Mouse (Mus musculus): ENCODE measurements around the gene Pif1.

Gene Pif1

GRCm38 (mm10) chr9:65586406-65587269 lies at the start of gene Pif1:
Gene Pif1, plus strand, starts transcription at chr9:65587160.
- DNase-seq: peak; percentile 80 to 84

GRCm38 (mm10) chr9:65537901-65538630 lies 48.9 kb upstream of the Pif1 start:
- DNase-seq: no peak

GRCm38 (mm10) chr9:65539697-65540096 lies 47.3 kb upstream of the Pif1 start:
- DNase-seq: no peak

DNA sequence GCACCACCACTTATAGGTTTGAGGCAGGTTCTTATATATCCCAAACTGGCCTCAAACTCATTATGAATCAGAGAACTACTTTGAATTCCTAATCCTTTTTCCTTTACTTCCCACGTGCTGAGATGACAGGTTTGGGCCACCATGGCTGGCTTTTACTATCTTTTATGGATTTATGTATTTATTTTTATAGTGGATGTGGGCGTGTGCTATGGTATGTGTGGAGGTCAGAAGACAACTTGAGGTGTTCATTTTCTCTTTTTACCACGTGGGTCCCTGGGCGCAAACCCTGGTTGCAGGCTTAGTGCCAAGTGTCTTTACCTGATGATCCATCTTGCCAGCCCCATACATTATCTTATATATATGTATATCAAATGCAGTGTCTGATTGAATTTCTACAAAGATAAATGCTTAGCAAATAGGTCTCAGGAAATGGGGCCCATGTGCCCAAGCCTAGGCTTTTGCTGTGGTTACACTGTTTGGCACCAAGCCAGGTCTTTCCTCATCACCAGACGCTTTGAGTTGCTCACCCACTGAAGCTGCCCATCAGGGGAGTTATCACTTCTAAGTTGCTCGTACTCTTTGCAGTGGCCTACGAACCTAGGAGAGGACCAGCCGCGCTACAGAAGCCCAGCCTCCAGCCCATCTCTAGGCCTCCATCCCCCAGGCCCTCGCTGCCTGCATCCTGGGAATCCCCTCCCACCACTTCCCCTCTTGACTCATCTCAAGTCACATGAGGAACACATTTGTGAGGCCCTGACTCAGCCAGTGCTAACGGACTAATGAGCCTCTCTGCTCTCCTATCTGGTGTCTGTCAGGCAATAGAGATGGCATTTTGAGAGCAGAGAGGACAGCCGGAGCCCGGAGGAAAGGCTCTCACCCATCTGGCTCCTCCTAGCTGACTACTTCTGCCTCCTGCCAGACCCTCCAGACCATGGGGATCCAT lies 45.6 kb upstream of the Pif1 start:
- DNase-seq: peak; percentile 84 to 90

DNA sequence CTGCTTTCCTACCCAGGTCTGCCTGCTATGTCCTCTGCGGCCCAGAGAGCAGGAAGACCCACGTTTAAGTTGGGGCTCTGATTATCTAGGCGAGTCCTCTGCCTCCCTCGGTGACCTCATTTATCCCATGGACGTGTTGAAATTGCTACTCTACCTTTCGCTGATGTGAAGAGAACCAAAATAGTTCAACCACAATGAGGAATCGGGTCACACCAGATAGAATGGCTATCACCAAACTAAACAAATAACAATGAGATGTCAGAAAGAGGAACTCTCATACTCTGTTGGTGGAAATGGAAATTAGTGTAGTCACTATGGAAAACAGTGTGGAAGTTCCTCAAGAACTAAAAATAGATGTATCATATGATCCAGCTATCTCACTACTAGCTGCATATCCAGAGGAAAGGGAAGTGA lies 44.8 kb upstream of the Pif1 start:
- DNase-seq: peak in 1 of 2 experiments; percentile 40

DNA sequence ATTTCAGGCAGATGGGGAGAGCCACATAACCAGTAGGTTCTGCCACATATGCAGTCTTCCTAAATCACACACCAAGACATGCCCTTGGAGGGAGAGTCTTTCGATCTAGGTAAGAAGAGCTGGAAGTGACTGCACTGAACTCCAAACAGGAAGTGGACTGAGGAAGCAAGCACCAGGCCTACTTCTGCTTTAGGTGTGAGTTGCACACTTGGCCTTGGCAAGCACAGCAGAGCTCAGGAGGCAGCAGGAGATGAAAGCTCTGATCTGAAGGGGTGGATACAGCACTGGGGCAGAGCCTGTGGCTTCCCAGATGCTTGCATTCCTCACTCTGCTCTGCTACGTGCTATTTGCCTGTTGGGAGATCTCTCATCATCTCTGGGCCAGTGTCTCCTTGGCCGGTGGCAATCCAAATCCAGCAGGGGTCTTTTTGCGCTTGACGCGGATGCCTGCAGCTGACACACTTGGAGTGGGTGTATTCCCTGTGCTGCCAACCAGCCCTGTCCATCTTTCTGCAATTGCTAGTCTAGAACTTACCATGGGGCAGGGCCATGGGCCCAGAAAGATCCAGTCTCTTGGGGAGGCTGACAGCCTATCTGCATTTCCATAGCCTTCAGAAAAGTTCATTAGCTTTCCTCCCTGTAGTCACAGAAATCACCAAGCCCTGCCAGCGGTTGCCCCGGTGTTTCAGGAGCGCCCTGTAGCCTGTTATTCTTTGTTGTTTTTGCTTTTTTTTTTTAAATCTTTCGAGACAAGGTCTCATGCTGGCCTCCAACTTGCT lies 41.1 kb upstream of the Pif1 start:
- peak; percentile 60 to 67 for DNase-seq

GRCm38 (mm10) chr9:65546413-65546695 lies 40.6 kb upstream of the Pif1 start:
- DNase-seq: no peak

DNA sequence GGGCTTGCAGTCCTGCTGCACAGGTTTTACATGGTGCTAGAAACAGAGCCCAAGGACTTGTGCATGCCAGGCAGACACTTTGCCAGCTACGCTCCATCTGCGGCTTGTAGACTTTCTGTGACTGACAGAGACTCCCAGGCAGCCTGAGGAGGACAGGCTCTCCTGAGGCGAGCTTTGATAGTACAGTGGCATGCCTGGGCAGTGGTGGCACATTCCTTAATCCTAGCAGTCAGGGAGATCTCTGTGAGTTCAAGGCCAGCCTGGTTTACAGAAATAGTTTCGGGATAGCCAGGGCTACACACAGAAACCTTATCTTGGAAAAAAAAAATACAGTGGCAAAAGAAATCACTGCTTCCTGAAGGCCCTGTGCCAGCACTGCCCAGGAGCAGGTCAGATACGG lies 39.8 kb upstream of the Pif1 start:
- no peak for DNase-seq

DNA sequence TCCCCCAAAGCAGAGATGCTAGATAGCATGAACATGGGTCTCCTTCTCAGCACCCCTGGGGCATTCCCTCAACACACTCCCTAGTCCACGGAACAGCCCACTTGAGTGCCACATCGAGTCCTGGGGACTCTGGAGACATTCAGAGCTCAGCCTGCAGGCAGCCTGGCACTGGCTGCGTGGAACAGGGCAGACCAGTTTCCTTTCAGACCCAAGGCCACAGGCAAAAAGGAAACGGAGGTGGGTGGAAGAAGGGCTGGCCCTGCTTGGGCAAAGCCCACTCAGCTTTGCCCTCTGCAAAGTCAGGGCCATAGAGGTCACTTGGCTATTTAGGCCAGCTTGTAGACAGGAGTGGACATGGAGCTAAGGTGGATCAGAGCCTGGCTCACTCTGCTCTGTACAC lies 39.1 kb upstream of the Pif1 start:
- DNase-seq: no peak

DNA sequence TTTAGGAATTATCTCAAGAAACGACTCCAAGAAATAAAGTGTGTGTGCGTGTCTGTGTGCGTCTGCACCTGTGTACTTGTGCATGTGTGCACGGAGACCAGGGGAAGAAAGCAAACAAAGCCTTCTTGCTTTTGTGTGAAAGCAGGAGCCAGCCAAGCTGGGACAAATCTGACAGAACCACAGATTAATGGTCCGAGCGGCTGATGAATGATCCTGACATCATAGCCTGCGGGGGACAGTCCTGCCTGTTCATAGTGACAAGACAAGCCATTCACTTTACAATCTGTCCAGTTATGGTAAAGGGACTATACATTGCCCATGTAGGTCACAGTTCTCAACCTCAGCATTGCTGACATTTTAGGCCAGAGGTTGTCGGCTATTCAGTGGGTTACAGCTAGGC lies 38.6 kb upstream of the Pif1 start:
- no peak for DNase-seq

DNA sequence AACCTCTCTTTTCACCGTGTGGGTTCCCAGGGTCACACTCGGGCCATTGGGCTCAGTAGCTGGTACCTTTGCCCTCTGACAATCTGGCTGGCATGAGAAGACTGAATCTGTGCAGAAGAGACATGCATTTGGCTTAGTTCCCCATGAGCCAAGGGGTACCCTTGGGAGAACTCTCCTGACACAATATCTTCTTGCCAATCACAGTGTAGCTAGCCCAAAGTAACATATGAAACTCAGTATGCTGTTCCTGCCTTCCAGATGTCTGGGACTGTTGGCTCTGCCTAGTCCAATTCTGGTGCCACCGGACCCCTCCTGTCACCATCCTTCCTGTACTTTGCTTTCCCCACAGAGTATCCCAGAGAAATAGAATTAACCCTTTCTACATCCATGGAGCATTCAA lies 37.8 kb upstream of the Pif1 start:
- DNase-seq: no peak

- no peak for DNase-seq
These were observed 37.3 kb upstream of the Pif1 start for GRCm38 (mm10) chr9:65549643-65550042.

DNA sequence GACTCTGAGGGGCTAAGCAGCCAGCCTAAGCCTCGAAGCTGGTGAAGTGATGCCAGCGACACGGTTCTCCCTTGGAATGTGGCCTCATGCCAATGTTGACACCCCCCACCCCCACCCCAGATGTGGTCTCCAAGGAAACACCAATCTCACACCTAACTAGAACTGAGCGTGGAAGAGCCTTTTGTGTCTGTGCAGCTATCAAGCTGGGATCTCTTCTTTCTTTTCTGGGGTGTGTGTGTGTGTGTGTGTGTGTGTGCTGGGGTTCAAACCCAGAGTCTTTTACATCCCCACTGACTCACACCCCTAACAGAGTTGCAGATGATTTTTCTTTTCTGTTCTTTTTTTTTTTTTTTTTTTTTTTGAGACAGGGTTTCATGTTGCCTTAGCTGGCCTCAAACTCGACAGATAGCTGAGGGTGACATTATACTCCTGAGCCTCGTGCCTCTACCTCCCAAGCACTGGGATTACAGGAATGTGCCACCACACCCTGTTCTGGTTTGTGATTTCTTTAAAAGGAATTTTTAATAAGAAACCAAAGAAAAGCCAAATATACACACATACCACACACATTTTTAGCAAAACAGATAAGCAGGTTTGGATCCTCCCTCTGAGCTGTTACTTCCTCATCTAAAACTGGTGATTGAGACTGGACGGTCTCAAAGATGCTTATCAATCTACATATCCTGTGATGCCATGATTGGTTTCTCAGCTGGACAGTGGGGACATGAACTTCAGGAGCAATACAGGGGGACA lies 36.7 kb upstream of the Pif1 start:
- peak in 1 of 2 experiments; percentile 30 for DNase-seq

GRCm38 (mm10) chr9:65551035-65551434 lies 35.9 kb upstream of the Pif1 start:
- DNase-seq: peak; percentile 79 to 84

DNA sequence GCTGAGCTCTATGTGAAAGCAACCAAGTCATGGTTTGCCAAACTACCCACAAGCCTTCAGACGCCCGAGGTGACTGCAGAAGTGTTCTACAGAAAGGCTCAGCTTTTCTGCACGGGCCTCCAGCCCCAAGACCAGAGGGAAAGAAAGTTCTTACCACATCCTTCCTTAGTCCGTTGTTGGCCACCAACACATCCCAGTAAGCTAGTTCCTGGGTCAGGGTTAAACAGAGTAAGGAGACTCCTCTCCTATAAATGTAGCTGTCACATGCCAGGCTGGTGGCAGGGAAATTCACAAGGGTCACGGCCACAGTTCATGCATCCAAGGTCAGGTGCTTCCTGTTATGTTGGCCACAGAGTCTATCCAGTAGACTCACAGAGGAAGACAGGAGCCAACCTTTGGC lies 34.8 kb upstream of the Pif1 start:
- peak; percentile 47 to 48 for DNase-seq

DNA sequence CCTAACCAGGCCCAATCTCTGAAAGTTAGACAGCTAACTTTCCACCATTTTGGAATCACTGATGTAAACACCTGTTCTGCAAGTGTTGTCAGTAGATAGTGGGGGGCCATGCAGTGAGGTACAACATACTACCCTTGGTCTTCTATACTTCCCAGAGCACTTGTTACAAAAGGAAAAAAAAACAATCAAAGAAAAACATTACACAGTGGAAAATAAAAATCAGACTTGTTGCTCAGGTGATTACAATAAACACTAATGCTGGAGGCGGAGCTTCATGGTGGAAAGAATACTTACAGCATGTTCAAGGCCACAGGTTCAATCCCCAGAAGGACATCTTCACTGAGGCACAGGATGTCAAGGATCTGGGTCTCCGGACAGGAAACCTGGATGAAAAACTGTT lies 34.2 kb upstream of the Pif1 start:
- DNase-seq: no peak

- no peak for DNase-seq
These were observed 32.0 kb upstream of the Pif1 start for GRCm38 (mm10) chr9:65555001-65555405.

GRCm38 (mm10) chr9:65555621-65556020 lies 31.3 kb upstream of the Pif1 start:
- no peak for DNase-seq

GRCm38 (mm10) chr9:65556349-65556748 lies 30.6 kb upstream of the Pif1 start:
- DNase-seq: no peak

DNA sequence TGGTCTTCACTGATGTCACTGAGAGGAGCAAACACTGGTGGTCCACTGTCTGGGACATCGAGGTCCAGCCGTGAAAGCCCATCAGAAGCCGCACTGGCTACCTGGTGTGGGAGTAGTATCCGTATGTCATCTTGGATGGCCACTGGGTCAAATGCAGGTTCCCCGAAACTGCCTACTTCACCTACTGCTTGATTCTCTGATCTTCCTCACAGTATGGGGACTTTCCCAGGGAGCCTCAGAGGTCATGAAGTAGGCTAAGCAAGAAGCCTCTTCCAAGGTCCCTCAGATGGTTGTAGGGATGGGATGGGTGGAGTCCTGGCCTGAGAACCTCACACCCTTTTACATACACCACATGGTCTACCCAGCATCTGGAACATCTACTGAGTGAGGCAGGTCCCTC lies 30.0 kb upstream of the Pif1 start:
- no peak for DNase-seq

DNA sequence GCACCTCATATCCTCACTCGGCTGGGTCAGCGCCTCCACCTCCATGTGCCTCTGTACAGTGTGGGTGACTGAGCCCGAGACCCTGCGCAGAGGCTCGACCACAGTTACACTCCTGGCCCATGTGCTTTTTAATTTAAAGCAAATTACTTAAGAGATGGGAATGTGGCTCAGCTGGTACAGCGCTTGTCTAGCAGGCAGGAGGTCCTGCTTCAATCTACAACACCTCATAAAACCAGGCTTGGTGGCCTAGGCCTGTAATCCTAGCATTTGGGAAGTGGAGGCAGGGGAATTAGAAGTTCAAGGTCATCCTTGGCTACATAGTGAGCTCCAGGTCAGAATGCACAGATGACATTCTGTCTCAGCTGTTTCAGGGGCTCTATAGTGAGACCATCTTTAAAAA lies 28.2 kb upstream of the Pif1 start:
- no peak for DNase-seq

DNA sequence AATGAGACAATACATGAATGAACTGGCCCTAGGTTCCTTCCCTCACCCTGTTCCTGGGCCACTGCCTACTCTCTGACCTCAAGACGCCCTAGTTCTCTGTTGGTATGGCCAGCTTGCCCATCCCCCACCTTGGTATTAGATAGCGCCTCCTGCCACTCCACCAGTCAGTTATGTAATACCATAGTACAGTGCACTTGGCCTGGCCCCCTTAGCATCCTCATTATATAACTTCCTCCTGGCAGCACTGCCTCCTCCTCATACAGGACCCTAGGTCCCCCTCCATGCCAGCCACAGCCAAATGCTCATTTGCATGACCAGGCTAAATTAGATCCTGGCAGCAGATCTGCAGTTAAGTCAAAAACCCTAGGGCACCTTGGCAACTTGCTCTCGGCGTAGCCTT lies 25.9 kb upstream of the Pif1 start:
- no peak for DNase-seq

Measured in B cell, adult 2 months (primary cell).